Mouse (Mus musculus): ENCODE results near the gene Irx4.

Gene Irx4

GRCm38 (mm10) chr13:73270451-73271081 lies 10.3 kb downstream of the Irx4 start:
- no peak for DNase-seq (ENCODE audit: low spot score)

GRCm38 (mm10) chr13:73271336-73272242 lies 11.3 kb downstream of the Irx4 start:
- DNase-seq (ENCODE audit: low spot score): no peak

- DNase-seq (ENCODE audit: low spot score): no peak
Measured at GRCm38 (mm10) chr13:73272794-73273282, 12.6 kb downstream of the Irx4 start.

- DNase-seq (ENCODE audit: low spot score): no peak
Measured at GRCm38 (mm10) chr13:73273536-73273935, 13.3 kb downstream of the Irx4 start.

- DNase-seq (ENCODE audit: low spot score): no peak
Measured at GRCm38 (mm10) chr13:73277361-73277760, 17.1 kb downstream of the Irx4 start.

- DNase-seq (ENCODE audit: low spot score): no peak
Measured at GRCm38 (mm10) chr13:73277797-73278196, 17.5 kb downstream of the Irx4 start.

GRCm38 (mm10) chr13:73279196-73279595 lies 18.9 kb downstream of the Irx4 start:
- no peak for DNase-seq (ENCODE audit: low spot score)

- DNase-seq (ENCODE audit: low spot score): no peak
Measured at GRCm38 (mm10) chr13:73282407-73282806, 22.1 kb downstream of the Irx4 start.

GRCm38 (mm10) chr13:73283534-73283933 lies 23.3 kb downstream of the Irx4 start:
- DNase-seq (ENCODE audit: low spot score): no peak

GRCm38 (mm10) chr13:73290206-73290605 lies 29.9 kb downstream of the Irx4 start:
- no peak for DNase-seq (ENCODE audit: low spot score)

GRCm38 (mm10) chr13:73291102-73291501 lies 30.8 kb downstream of the Irx4 start:
- no peak for DNase-seq (ENCODE audit: low spot score)

- no peak for DNase-seq (ENCODE audit: low spot score)
Measured at GRCm38 (mm10) chr13:73298717-73299116, 38.4 kb downstream of the Irx4 start.

GRCm38 (mm10) chr13:73299322-73299721 lies 39.0 kb downstream of the Irx4 start:
- DNase-seq (ENCODE audit: low spot score): no peak

- DNase-seq (ENCODE audit: low spot score): no peak
Measured at GRCm38 (mm10) chr13:73304729-73305128, 44.5 kb downstream of the Irx4 start.

GRCm38 (mm10) chr13:73305398-73306084 lies 45.3 kb downstream of the Irx4 start:
- DNase-seq (ENCODE audit: low spot score): no peak

GRCm38 (mm10) chr13:73306085-73306410 lies 45.8 kb downstream of the Irx4 start:
- no peak for DNase-seq (ENCODE audit: low spot score)

- no peak for DNase-seq (ENCODE audit: low spot score)
Measured at GRCm38 (mm10) chr13:73306430-73306829, 46.2 kb downstream of the Irx4 start.

GRCm38 (mm10) chr13:73310183-73310929 lies 50.1 kb downstream of the Irx4 start:
- no peak for DNase-seq (ENCODE audit: low spot score)
